Mouse (Mus musculus) layer of hippocampus, postnatal 10 days (tissue): ENCODE data around the gene Necab3. TPM values are rescaled to one million over a fixed set of nuclear protein-coding genes. Genes with fewer than 3 reads are reported as not detected.
A peak's percentile ranks its signal among the peaks of the same experiment; 100 is the strongest.

Source experiments
- DNase-seq, 2 experiments: peaks; one replicate each; pipeline ENCODE4 v3.0.0; 2021; ENCODE audit warnings: low spot score in 2 of 2
- total RNA-seq, 2 experiments: library from RNA; stranded (reverse); gene quantifications; 2 replicates each; pipeline ENCODE4 v1.2.3; 2021

Gene Necab3
- total RNA-seq, 2 experiments from 2014 or later = 29.8 to 33.0 TPM

GRCm38 (mm10) chr2:154546711-154547110 is 12.0 kb downstream of the Necab3 start, which contains the start of gene 1700003F12Rik:
Gene 1700003F12Rik, plus strand, starts transcription at chr2:154547085.
- no peak for DNase-seq

GRCm38 (mm10) chr2:154543567-154544347 is 14.9 kb downstream of the Necab3 start:
- DNase-seq = peak; percentile 78 to 84

- DNase-seq = no peak
These were observed 17.1 kb downstream of the Necab3 start for GRCm38 (mm10) chr2:154541630-154542029.

GRCm38 (mm10) chr2:154539720-154540119 is 19.0 kb downstream of the Necab3 start:
- peak; percentile 69 to 73 for DNase-seq

GRCm38 (mm10) chr2:154538710-154539109 is 20.0 kb downstream of the Necab3 start:
- no peak for DNase-seq

- DNase-seq = no peak
These were observed 20.4 kb downstream of the Necab3 start for GRCm38 (mm10) chr2:154538310-154538709.

- DNase-seq = no peak
These were observed 23.9 kb downstream of the Necab3 start for GRCm38 (mm10) chr2:154534704-154535270.

GRCm38 (mm10) chr2:154532888-154533287 is 25.8 kb downstream of the Necab3 start:
- no peak for DNase-seq

- DNase-seq = no peak
These were observed 32.2 kb downstream of the Necab3 start for GRCm38 (mm10) chr2:154526531-154526930.

GRCm38 (mm10) chr2:154525285-154525684 is 33.4 kb downstream of the Necab3 start:
- DNase-seq = no peak

- no peak for DNase-seq
These were observed 36.4 kb downstream of the Necab3 start for GRCm38 (mm10) chr2:154522334-154522733.

- DNase-seq = no peak
These were observed 37.2 kb downstream of the Necab3 start for GRCm38 (mm10) chr2:154521449-154521848.

- no peak for DNase-seq
These were observed 41.3 kb downstream of the Necab3 start for GRCm38 (mm10) chr2:154517424-154517823.

GRCm38 (mm10) chr2:154516944-154517343 is 41.7 kb downstream of the Necab3 start:
- DNase-seq = no peak

GRCm38 (mm10) chr2:154510141-154510540 is 48.5 kb downstream of the Necab3 start:
- DNase-seq = no peak

- DNase-seq = no peak
These were observed 50.2 kb downstream of the Necab3 start for GRCm38 (mm10) chr2:154508450-154508849.

GRCm38 (mm10) chr2:154507566-154508283 is 51.0 kb downstream of the Necab3 start:
- no peak for DNase-seq

GRCm38 (mm10) chr2:154507076-154507475 is 51.6 kb downstream of the Necab3 start:
- no peak for DNase-seq

GRCm38 (mm10) chr2:154500758-154501157 is 57.9 kb downstream of the Necab3 start:
- no peak for DNase-seq

GRCm38 (mm10) chr2:154499717-154500247 is 58.9 kb downstream of the Necab3 start:
- no peak for DNase-seq

GRCm38 (mm10) chr2:154498571-154498970 is 60.1 kb downstream of the Necab3 start:
- DNase-seq = peak in 1 of 2 experiments; percentile 24

GRCm38 (mm10) chr2:154495021-154495420 is 63.7 kb downstream of the Necab3 start:
- no peak for DNase-seq
